Mouse (Mus musculus) forebrain, embryonic 10.5 days (tissue): ENCODE measurements around the gene Rnf26. TPM values are rescaled to one million over a fixed set of nuclear protein-coding genes. Genes with fewer than 3 reads are reported as not detected.

Experiments
- DNase-seq: peaks from one replicate; pipeline ENCODE4 v3.0.0-alpha.2; 2017; ENCODE audit warnings: low spot score; ENCODE audit errors: extremely low spot score
- H3K27ac ChIP-seq: fragments of 300-500 bp; sonication (generic); 2 replicates; pipeline ENCODE4 v1.5.1; 2016; ENCODE audit warnings: mild to moderate bottlenecking
- H3K27me3 ChIP-seq: fragments of 300-500 bp; sonication (generic); 2 replicates; pipeline ENCODE4 v1.6.1; 2016; ENCODE audit warnings: mild to moderate bottlenecking; ENCODE audit not compliant: poor library complexity, severe bottlenecking
- H3K36me3 ChIP-seq: fragments of 300-500 bp; sonication (generic); replicated peaks from 2 replicates; pipeline ENCODE4 v1.6.1; 2016; ENCODE audit warnings: mild to moderate bottlenecking, moderate library complexity
- H3K4me1 ChIP-seq: fragments of 300-500 bp; sonication (generic); 2 replicates; pipeline ENCODE4 v1.6.1; 2016
- H3K4me3 ChIP-seq: fragments of 300-500 bp; sonication (generic); 2 replicates; pipeline ENCODE4 v1.5.1; 2016; ENCODE audit warnings: mild to moderate bottlenecking, moderate library complexity
- H3K9me3 ChIP-seq: fragments of 300-500 bp; sonication (generic); 2 replicates; pipeline ENCODE4 v1.6.1; 2016; ENCODE audit warnings: mild to moderate bottlenecking, moderate library complexity
- WGBS: fragments of 180-500 bp; shearing (Covaris S2); methylation state at CpG from one replicate; pipeline ENCODE4 v1.1.7; 2016; 5-methylcytosine and 5-hydroxymethylcytosine counted together
- polyA plus RNA-seq: library from polyadenylated mRNA; unstranded; fragments of >200 nt; fragmentation: Nextera tagmentation; extraction: Ambion mirVana; gene quantifications from 2 replicates; pipeline ENCODE4 v1.2.1, GENCODE M21; 2016

Rnf26 gene
- polyA plus RNA-seq, 1 experiment from 2014 or later, result 79.5 TPM

GRCm38 (mm10) chr9:44066785-44067225 is 46.5 kb downstream of the Rnf26 start, which contains the start of gene Usp2:
TSS of gene Usp2 (plus strand) at chr9:44067021.
- Histone ChIP-seq H3K27ac (peak within 1 kb of the TSS; percentile 78), H3K27me3 (peaks cover 32% of the 10 kb centered on the region), H3K4me3 (peak within 1 kb of the TSS; percentile 61), H3K36me3 (no peaks in the 10 kb centered on the region), H3K4me1 (peaks cover 49% of the 10 kb centered on the region), H3K9me3 (no peaks in the 10 kb centered on the region)
- peak; percentile 99 for DNase-seq
- WGBS, result under 1% methylated on average over 38 of the region's 38 CpGs

GRCm38 (mm10) chr9:44065177-44065576 is 48.1 kb downstream of the Rnf26 start:
- Histone ChIP-seq H3K4me3 (no peak overlapping the region), H3K9me3 (no peaks in the 10 kb centered on the region), H3K4me1 (peaks cover 33% of the 10 kb centered on the region), H3K36me3 (no peaks in the 10 kb centered on the region), H3K27me3 (peaks cover 23% of the 10 kb centered on the region), H3K27ac (no peak overlapping the region)
- 38% methylated on average over 1 of the region's 1 CpGs for WGBS
- no peak for DNase-seq

- Histone ChIP-seq H3K4me3 (no peak overlapping the region), H3K27ac (no peak overlapping the region), H3K4me1 (no peaks in the 10 kb centered on the region), H3K36me3 (no peaks in the 10 kb centered on the region), H3K9me3 (no peaks in the 10 kb centered on the region), H3K27me3 (no peaks in the 10 kb centered on the region)
- DNase-seq, result no peak
- 86% methylated on average over 6 of the region's 6 CpGs for WGBS
These were observed 54.7 kb downstream of the Rnf26 start for GRCm38 (mm10) chr9:44058606-44059005.

- Histone ChIP-seq H3K4me1 (no peaks in the 10 kb centered on the region), H3K27ac (no peak overlapping the region), H3K36me3 (no peaks in the 10 kb centered on the region), H3K4me3 (no peak overlapping the region), H3K9me3 (no peaks in the 10 kb centered on the region), H3K27me3 (no peaks in the 10 kb centered on the region)
- no peak for DNase-seq
- 80% methylated on average over 1 of the region's 1 CpGs for WGBS
These were observed 59.4 kb downstream of the Rnf26 start for GRCm38 (mm10) chr9:44053936-44054335.

GRCm38 (mm10) chr9:44052855-44053254 is 60.5 kb downstream of the Rnf26 start:
- H3K27me3 ChIP-seq, result peaks cover 7% of the 10 kb centered on the region
- no peak for DNase-seq
- H3K27ac ChIP-seq, result no peak overlapping the region
- no peaks in the 10 kb centered on the region for H3K4me1 ChIP-seq
- H3K4me3 ChIP-seq, result no peak overlapping the region
- no peaks in the 10 kb centered on the region for H3K36me3 ChIP-seq
- 62% methylated on average over 3 of the region's 3 CpGs for WGBS
- H3K9me3 ChIP-seq, result no peaks in the 10 kb centered on the region

- DNase-seq, result no peak
- Histone ChIP-seq H3K36me3 (no peaks in the 10 kb centered on the region), H3K27ac (no peak overlapping the region), H3K9me3 (no peaks in the 10 kb centered on the region), H3K4me3 (no peak overlapping the region), H3K4me1 (peaks cover under 1% of the 10 kb centered on the region; the same call in 1 of the 2 replicates), H3K27me3 (peaks cover 30% of the 10 kb centered on the region)
- WGBS, result 89% methylated on average over 8 of the region's 8 CpGs
These were observed 63.7 kb downstream of the Rnf26 start for GRCm38 (mm10) chr9:44049381-44050165.

- no peak overlapping the region for H3K27ac ChIP-seq
- no peak overlapping the region for H3K4me3 ChIP-seq
- H3K4me1 ChIP-seq, result peaks cover 8% of the 10 kb centered on the region
- no peak for DNase-seq
- H3K36me3 ChIP-seq, result no peaks in the 10 kb centered on the region
- H3K9me3 ChIP-seq, result no peaks in the 10 kb centered on the region
- H3K27me3 ChIP-seq, result peaks cover 38% of the 10 kb centered on the region
- 83% methylated on average over 15 of the region's 15 CpGs for WGBS
These were observed 64.6 kb downstream of the Rnf26 start for GRCm38 (mm10) chr9:44048541-44049380.

- H3K27ac ChIP-seq, result no peak overlapping the region
- no peaks in the 10 kb centered on the region for H3K36me3 ChIP-seq
- no peaks in the 10 kb centered on the region for H3K9me3 ChIP-seq
- DNase-seq, result no peak
- H3K4me3 ChIP-seq, result no peak overlapping the region
- peaks cover 18% of the 10 kb centered on the region for H3K4me1 ChIP-seq
- 78% methylated on average over 14 of the region's 14 CpGs for WGBS
- H3K27me3 ChIP-seq, result peaks cover 48% of the 10 kb centered on the region
These were observed 65.5 kb downstream of the Rnf26 start for GRCm38 (mm10) chr9:44047571-44048490.

GRCm38 (mm10) chr9:44047071-44047470 is 66.2 kb downstream of the Rnf26 start:
- H3K9me3 ChIP-seq, result no peaks in the 10 kb centered on the region
- H3K36me3 ChIP-seq, result no peaks in the 10 kb centered on the region
- H3K4me3 ChIP-seq, result no peak overlapping the region
- H3K27me3 ChIP-seq, result peaks cover 55% of the 10 kb centered on the region
- no peak for DNase-seq
- no peak overlapping the region for H3K27ac ChIP-seq
- H3K4me1 ChIP-seq, result peaks cover 20% of the 10 kb centered on the region
- 74% methylated on average over 6 of the region's 6 CpGs for WGBS

- WGBS, result 88% methylated on average over 12 of the region's 12 CpGs
- no peaks in the 10 kb centered on the region for H3K9me3 ChIP-seq
- peaks cover 20% of the 10 kb centered on the region for H3K4me1 ChIP-seq
- no peak overlapping the region for H3K4me3 ChIP-seq
- no peaks in the 10 kb centered on the region for H3K36me3 ChIP-seq
- peaks cover 62% of the 10 kb centered on the region for H3K27me3 ChIP-seq
- H3K27ac ChIP-seq, result no peak overlapping the region
- DNase-seq, result no peak
These were observed 66.9 kb downstream of the Rnf26 start for GRCm38 (mm10) chr9:44046426-44046825.

GRCm38 (mm10) chr9:44045884-44046272 is 67.4 kb downstream of the Rnf26 start:
- WGBS, result 87% methylated on average over 5 of the region's 5 CpGs

More at GRCm38 (mm10) chr9:44045884-44046272, 67.4 kb downstream of the Rnf26 start:
- peaks cover 67% of the 10 kb centered on the region for H3K27me3 ChIP-seq
- H3K9me3 ChIP-seq, result no peaks in the 10 kb centered on the region
- no peak overlapping the region for H3K27ac ChIP-seq
- H3K4me1 ChIP-seq, result peaks cover 20% of the 10 kb centered on the region
- DNase-seq, result no peak
- no peak overlapping the region for H3K4me3 ChIP-seq
- H3K36me3 ChIP-seq, result no peaks in the 10 kb centered on the region
